Mouse (Mus musculus) cerebellum, adult 2 months (tissue): ENCODE measurements around the gene Adamtsl1. TPM values are rescaled to one million over a fixed set of nuclear protein-coding genes. Genes with fewer than 3 reads are reported as not detected.

Source experiments
- DNase-seq, 2 experiments: peaks; one replicate each; pipeline ENCODE4 v3.0.0; 2021
- H3K27ac ChIP-seq: fragments of 200-500 bp; 2 replicates; pipeline ENCODE4 v1.5.1; 2012; ENCODE audit warnings: low read length, control low read depth, inconsistent platforms; ENCODE audit not compliant: insufficient read depth
- H3K27me3 ChIP-seq: fragments of 200-500 bp; 2 replicates; pipeline ENCODE4 v1.6.1; 2012; ENCODE audit warnings: inconsistent platforms, mild to moderate bottlenecking, low read length, moderate library complexity; ENCODE audit not compliant: control insufficient read depth, insufficient read depth
- H3K4me1 ChIP-seq: fragments of 200-500 bp; 2 replicates; pipeline ENCODE4 v1.6.1; 2011; ENCODE audit warnings: low read length; ENCODE audit not compliant: control insufficient read depth, insufficient read depth
- H3K4me3 ChIP-seq: fragments of 200-500 bp; replicated peaks from 2 replicates; pipeline ENCODE3; 2011; ENCODE audit warnings: mild to moderate bottlenecking, low read depth, low read length, control low read depth; ENCODE audit not compliant: insufficient read depth
- CTCF ChIP-seq: fragments of 200-500 bp; IDR thresholded peaks from 2 replicates; pipeline ENCODE4 v1.5.1; 2011; ENCODE audit warnings: low read depth, mild to moderate bottlenecking, control low read depth, low read length, moderate library complexity, borderline replicate concordance; ENCODE audit not compliant: insufficient read depth
- POLR2A ChIP-seq: fragments of 200-500 bp; IDR thresholded peaks from 2 replicates; pipeline ENCODE4 v1.6.1; 2011; ENCODE audit warnings: low read length, control low read depth, borderline replicate concordance; ENCODE audit not compliant: insufficient read depth
- WGBS: fragments of 180-500 bp; shearing (Covaris S2); methylation state at CpG from one replicate; pipeline ENCODE4 v1.1.7; 2018; 5-methylcytosine and 5-hydroxymethylcytosine counted together
- polyA plus RNA-seq: library from polyadenylated mRNA; depleted of rRNA; stranded (reverse); fragments of >200 nt; gene quantifications from 2 replicates; pipeline ENCODE4 v1.2.3, GENCODE M21; 2012

Gene Adamtsl1
- polyA plus RNA-seq, 1 experiment, result 3.3 TPM

DNA sequence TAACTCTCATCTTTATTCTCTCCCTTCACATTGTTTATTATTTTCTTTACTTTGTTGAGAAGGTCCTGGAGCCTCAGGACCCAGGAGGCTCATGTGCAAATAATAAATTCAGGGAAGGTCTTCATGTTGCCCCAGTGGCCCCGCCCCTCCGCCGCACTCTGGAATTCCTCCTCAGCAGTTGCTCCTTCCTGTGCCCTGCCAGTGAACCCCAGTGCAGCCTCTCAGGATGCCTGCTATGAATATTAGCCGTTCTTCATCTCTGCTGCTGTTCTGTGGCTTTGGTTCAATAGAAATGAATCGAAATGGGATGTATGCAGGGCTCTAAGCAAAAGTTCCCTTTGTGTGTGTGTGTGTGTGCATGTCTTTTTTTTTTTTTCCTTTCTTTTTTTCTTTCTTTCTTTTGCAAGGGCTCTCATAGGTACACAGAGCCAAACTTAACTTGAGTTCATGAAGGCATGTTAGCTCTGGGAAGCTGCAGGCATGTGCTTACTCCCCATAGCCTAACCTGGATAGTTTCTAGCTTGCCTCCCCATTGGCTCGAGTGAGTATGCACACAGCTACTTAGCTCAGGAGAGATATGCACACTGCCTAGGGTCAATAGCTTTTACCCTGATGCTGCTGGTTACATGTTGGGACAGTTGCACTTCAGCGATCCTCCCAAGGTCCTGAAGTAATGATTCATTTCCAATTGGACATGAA is 892.7 kb downstream of the Adamtsl1 start:
- Histone ChIP-seq H3K4me1 (peaks cover 5% of the 10 kb centered on the region; the same call in 1 of the 2 replicates), H3K27me3 (no peaks in the 10 kb centered on the region), H3K4me3 (no peak overlapping the region), H3K27ac (no peak overlapping the region)
- WGBS, result 80% methylated on average over 7 of the region's 7 CpGs
- TF ChIP-seq POLR2A (no peak), CTCF (no peak)
- DNase-seq, result no peak

- H3K4me3 ChIP-seq, result no peak overlapping the region
- TF ChIP-seq CTCF (no peak), POLR2A (no peak)
- no peaks in the 10 kb centered on the region for H3K27me3 ChIP-seq
- H3K4me1 ChIP-seq, result peaks cover 5% of the 10 kb centered on the region; the same call in 1 of the 2 replicates
- H3K27ac ChIP-seq, result no peak overlapping the region
- DNase-seq, result no peak
- WGBS, result 89% methylated on average over 3 of the region's 3 CpGs
Measured at GRCm38 (mm10) chr4:86407200-86407527, 893.2 kb downstream of the Adamtsl1 start.

DNA sequence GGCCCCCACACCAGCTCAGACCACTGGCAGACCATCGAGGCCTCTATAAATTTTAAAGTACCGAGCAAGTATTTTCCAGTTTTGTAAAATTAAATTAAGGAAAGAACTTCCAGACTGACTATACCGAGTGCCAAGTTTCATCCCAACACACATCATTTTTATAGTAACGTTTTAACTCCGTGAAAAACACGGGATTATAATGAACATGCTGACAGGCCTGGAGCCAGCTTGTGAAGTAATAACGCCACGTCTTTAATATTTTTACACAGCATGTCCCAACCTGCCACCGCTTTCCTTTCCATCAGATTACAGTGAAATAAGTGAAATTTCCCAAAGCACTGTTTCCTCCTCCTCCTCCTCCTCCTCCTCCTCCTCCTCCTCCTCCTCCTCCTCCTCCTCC is 894.4 kb downstream of the Adamtsl1 start:
- peaks cover 5% of the 10 kb centered on the region; the same call in 1 of the 2 replicates for H3K4me1 ChIP-seq
- H3K27me3 ChIP-seq, result no peaks in the 10 kb centered on the region
- DNase-seq, result no peak
- 82% methylated on average over 9 of the region's 9 CpGs for WGBS
- H3K4me3 ChIP-seq, result no peak overlapping the region
- TF ChIP-seq POLR2A (no peak), CTCF (no peak)
- no peak overlapping the region for H3K27ac ChIP-seq

- no peak for DNase-seq
- no peaks in the 10 kb centered on the region for H3K27me3 ChIP-seq
- TF ChIP-seq CTCF, result no peak
- no peak for TF ChIP-seq POLR2A
- 98% methylated on average over 3 of the region's 3 CpGs for WGBS
- H3K4me1 ChIP-seq, result peaks cover 5% of the 10 kb centered on the region; the same call in 1 of the 2 replicates
- no peak overlapping the region for H3K27ac ChIP-seq
- no peak overlapping the region for H3K4me3 ChIP-seq
Measured at GRCm38 (mm10) chr4:86410946-86411345, 897.0 kb downstream of the Adamtsl1 start.

DNA sequence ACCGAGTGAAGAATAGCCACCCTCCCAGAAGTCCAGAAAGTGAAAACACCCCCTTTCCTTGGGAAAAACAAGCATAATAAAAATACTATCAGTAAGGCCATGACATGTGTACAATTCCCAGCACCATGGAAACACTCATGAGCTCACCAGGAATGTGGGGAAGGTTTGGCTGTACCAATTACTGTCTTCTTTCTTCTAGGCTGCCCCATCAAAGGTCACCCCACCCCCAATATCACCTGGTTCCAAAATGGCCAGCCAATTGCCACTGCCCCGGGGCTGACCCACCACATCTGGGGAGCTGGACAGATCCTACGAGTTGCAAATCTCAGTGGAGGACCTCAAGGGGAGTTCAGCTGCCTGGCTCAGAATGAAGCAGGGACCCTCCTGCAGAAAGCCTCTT is 899.4 kb downstream of the Adamtsl1 start:
- H3K4me3 ChIP-seq, result no peak overlapping the region
- 62% methylated on average over 3 of the region's 3 CpGs for WGBS
- TF ChIP-seq POLR2A (no peak), CTCF (no peak)
- H3K27ac ChIP-seq, result no peak overlapping the region
- H3K4me1 ChIP-seq, result peaks cover 5% of the 10 kb centered on the region; the same call in 1 of the 2 replicates
- no peaks in the 10 kb centered on the region for H3K27me3 ChIP-seq
- DNase-seq, result no peak

- H3K4me3 ChIP-seq, result no peak overlapping the region
- 21% methylated on average over 15 of the region's 15 CpGs for WGBS
- no peak for DNase-seq
- no peak overlapping the region for H3K27ac ChIP-seq
- no peaks in the 10 kb centered on the region for H3K4me1 ChIP-seq
- TF ChIP-seq POLR2A (no peak), CTCF (no peak)
- H3K27me3 ChIP-seq, result no peaks in the 10 kb centered on the region
Measured at GRCm38 (mm10) chr4:86416401-86417025, 902.5 kb downstream of the Adamtsl1 start.

DNA sequence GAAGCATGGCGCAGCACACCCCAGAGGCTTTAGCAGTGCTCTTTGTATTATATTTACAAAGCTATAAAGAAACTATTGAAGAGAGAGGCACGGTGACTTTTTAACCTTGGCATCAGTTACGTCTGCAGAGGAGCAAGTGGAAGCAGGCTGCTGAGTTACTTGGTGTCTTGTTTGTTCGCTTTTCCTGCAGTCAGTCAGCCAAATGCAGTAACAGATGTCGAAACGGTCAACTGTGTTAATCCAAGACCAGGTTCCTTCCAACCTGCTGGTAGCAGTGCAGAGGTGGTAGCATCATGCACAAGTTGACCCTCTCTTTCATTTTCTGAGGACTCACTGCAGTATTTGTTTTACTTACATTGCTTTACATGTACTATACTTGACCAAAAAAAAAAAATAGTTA is 908.6 kb downstream of the Adamtsl1 start:
- TF ChIP-seq POLR2A (no peak), CTCF (no peak)
- no peak for DNase-seq
- Histone ChIP-seq H3K4me1 (no peaks in the 10 kb centered on the region), H3K27ac (no peak overlapping the region), H3K27me3 (no peaks in the 10 kb centered on the region), H3K4me3 (no peak overlapping the region)
- WGBS, result 42% methylated on average over 6 of the region's 6 CpGs

DNA sequence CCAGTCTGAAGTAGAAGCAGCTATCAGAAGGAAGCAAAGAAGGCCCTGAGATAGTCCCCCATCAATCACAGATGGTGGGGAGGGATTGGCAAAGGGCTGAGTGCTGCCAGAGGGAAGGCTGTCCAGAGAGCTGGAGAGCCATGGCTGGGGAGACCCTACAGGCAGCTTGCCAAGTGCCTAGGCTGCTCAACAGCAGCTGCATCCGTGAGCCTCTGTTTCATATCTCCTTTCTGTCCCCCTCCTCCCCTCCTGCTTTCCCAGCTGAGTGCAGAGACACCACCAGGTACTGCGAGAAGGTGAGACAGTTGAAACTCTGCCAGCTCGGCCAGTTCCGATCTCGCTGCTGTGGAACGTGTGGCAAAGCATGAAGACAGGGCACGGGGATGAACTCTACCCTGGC is 911.6 kb downstream of the Adamtsl1 start:
- no peak for TF ChIP-seq POLR2A
- TF ChIP-seq CTCF, result no peak
- no peaks in the 10 kb centered on the region for H3K4me1 ChIP-seq
- H3K27ac ChIP-seq, result no peak overlapping the region
- H3K4me3 ChIP-seq, result no peak overlapping the region
- no peaks in the 10 kb centered on the region for H3K27me3 ChIP-seq
- DNase-seq, result peak in 1 of 2 experiments; percentile 7
- 29% methylated on average over 7 of the region's 7 CpGs for WGBS
